Mouse (Mus musculus): Measurements from ENCODE around the gene Thrap3.

- TF ChIP-seq CTCF (IDR thresholded peaks at IDR 0.05; ENCODE audit: borderline replicate concordance, insufficient read depth, low read depth, low read length) = no peak
- no peak for TF ChIP-seq POLR2A (IDR thresholded peaks at IDR 0.05; ENCODE audit: borderline replicate concordance, insufficient read depth, low read length)
Measured at GRCm38 (mm10) chr4:126151701-126152440, 50.7 kb downstream of the Thrap3 start.

Measured in cerebellum, adult 2 months (tissue).